Mouse (Mus musculus) ES-E14 (cell line): ENCODE measurements around the gene Fam216a. TPM values are rescaled to one million over a fixed set of nuclear protein-coding genes. Genes with fewer than 3 reads are reported as not detected.

Experiments used
- DNase-seq: peaks from one replicate; pipeline ENCODE4 v3.0.0-alpha.2; 2013; ENCODE audit warnings: low read depth, low spot score
- H3K27ac ChIP-seq: 2 replicates; pipeline ENCODE4 v1.5.1; 2012; ENCODE audit warnings: low read depth, mild to moderate bottlenecking, low read length, moderate library complexity, mixed read lengths; ENCODE audit not compliant: poor library complexity, insufficient read depth, severe bottlenecking
- H3K36me3 ChIP-seq: 2 replicates; pipeline ENCODE4 v1.6.1; 2012; ENCODE audit warnings: mild to moderate bottlenecking, low read length, moderate library complexity, mixed read lengths; ENCODE audit not compliant: control insufficient read depth, poor library complexity, insufficient read depth, severe bottlenecking
- H3K4me1 ChIP-seq, 2 experiments: fragments of 150-350 bp in 1 of 2; sonication (generic) in 1 of 2; 2 replicates each; pipeline ENCODE4 v1.6.1; 2012; ENCODE audit warnings: low read length in 2 of 2, mild to moderate bottlenecking in 1 of 2, mixed read lengths in 1 of 2; ENCODE audit not compliant: control insufficient read depth in 2 of 2, insufficient read depth in 2 of 2, poor library complexity in 1 of 2
- H3K4me3 ChIP-seq, 2 experiments: fragments of 150-350 bp in 1 of 2; sonication (generic) in 1 of 2; 2 replicates each; pipeline ENCODE4 v1.5.1; 2012; ENCODE audit warnings: low read length in 2 of 2, low read depth in 1 of 2, mild to moderate bottlenecking in 1 of 2, mixed read lengths in 1 of 2; ENCODE audit not compliant: insufficient read depth in 1 of 2, poor library complexity in 1 of 2, severe bottlenecking in 1 of 2
- H3K9ac ChIP-seq: 2 replicates; pipeline ENCODE4 v1.6.1; 2012; ENCODE audit warnings: low read depth, mild to moderate bottlenecking, low read length, mixed read lengths; ENCODE audit not compliant: poor library complexity, insufficient read depth, severe bottlenecking
- H3K9me3 ChIP-seq: fragments of 150-350 bp; sonication (generic); 2 replicates; pipeline ENCODE4 v1.6.1; 2012; ENCODE audit warnings: low read depth, mild to moderate bottlenecking, low read length; ENCODE audit not compliant: control insufficient read depth, insufficient read depth
- CHD2 ChIP-seq: IDR thresholded peaks from 2 replicates; pipeline ENCODE4 v1.6.1; 2014; ENCODE audit warnings: mild to moderate bottlenecking, low read depth, low read length, inconsistent platforms
- HCFC1 ChIP-seq: IDR thresholded peaks from 2 replicates; pipeline ENCODE4 v1.6.1; 2012; ENCODE audit warnings: low read length, inconsistent platforms, borderline replicate concordance; ENCODE audit not compliant: insufficient read depth
- MAFK ChIP-seq: IDR thresholded peaks from 2 replicates; pipeline ENCODE4 v1.6.1; 2014; ENCODE audit warnings: mild to moderate bottlenecking, low read depth, low read length, inconsistent platforms; ENCODE audit not compliant: insufficient read depth
- ZC3H11A ChIP-seq: IDR thresholded peaks from 2 replicates; pipeline ENCODE4 v1.6.1; 2012; ENCODE audit warnings: low read depth, mild to moderate bottlenecking, inconsistent platforms, low read length, borderline replicate concordance
- ZNF384 ChIP-seq: IDR thresholded peaks from 2 replicates; pipeline ENCODE4 v1.6.1; 2012; ENCODE audit warnings: low read depth, low read length, inconsistent platforms
- in situ Hi-C, 2 experiments: fragments of 600-800 bp; cut with MboI; formaldehyde crosslinking; loops; one replicate each; pipeline ENCODE4 v1.15.1; 2025; ENCODE audit warnings: low sequenced_read_pairs in 2 of 2, inconsistent platforms in 1 of 2; ENCODE audit not compliant: unreplicated experiment in 2 of 2
- total RNA-seq: library from RNA; depleted of rRNA; stranded (reverse); fragments of 300-350 nt; gene quantifications from 2 replicates; pipeline ENCODE4 v1.2.3, GENCODE M21; 2012

Gene Fam216a
- total RNA-seq, 1 experiment: 32.7 TPM

- DNase-seq: no peak
- no peak overlapping the region for H3K27ac ChIP-seq
- TF ChIP-seq ZC3H11A (no peak), ZNF384 (peak; percentile 71)
- no peak overlapping the region for H3K9ac ChIP-seq
- H3K36me3 ChIP-seq: peaks cover 6% of the 10 kb centered on the region
- in situ Hi-C loops: no loop called here
- peaks cover 1 to 4% of the 10 kb centered on the region in 2 experiments; a peak in 1 of 4 replicates for H3K4me1 ChIP-seq
- peak overlapping the region in 1 of 2 experiments; percentile 98; a peak in 1 of 4 replicates for H3K4me3 ChIP-seq
- H3K9me3 ChIP-seq: no peaks in the 10 kb centered on the region
These were observed 19.1 kb upstream of the Fam216a start for GRCm38 (mm10) chr5:122391178-122391785.

GRCm38 (mm10) chr5:122390671-122391070, 18.5 kb upstream of the Fam216a start:
- Histone ChIP-seq H3K9ac (no peak overlapping the region), H3K9me3 (no peaks in the 10 kb centered on the region), H3K27ac (no peak overlapping the region), H3K4me3 (no peak overlapping the region), H3K36me3 (peaks cover 6% of the 10 kb centered on the region), H3K4me1 (peaks cover 1 to 4% of the 10 kb centered on the region in 2 experiments; a peak in 1 of 4 replicates)
- in situ Hi-C loops: no loop called here
- TF ChIP-seq ZNF384: no peak
- TF ChIP-seq CHD2: no peak
- no peak for TF ChIP-seq ZC3H11A
- TF ChIP-seq HCFC1: no peak
- TF ChIP-seq MAFK: no peak
- no peak for DNase-seq

GRCm38 (mm10) chr5:122390006-122390405, 17.8 kb upstream of the Fam216a start:
- no peak overlapping the region for H3K9ac ChIP-seq
- peaks cover 6% of the 10 kb centered on the region for H3K36me3 ChIP-seq
- peaks cover 1 to 4% of the 10 kb centered on the region in 2 experiments; a peak in 1 of 4 replicates for H3K4me1 ChIP-seq
- H3K9me3 ChIP-seq: no peaks in the 10 kb centered on the region
- in situ Hi-C loops: no loop called here
- DNase-seq: no peak
- no peak overlapping the region for H3K27ac ChIP-seq
- TF ChIP-seq ZC3H11A: no peak
- no peak for TF ChIP-seq CHD2
- no peak for TF ChIP-seq MAFK
- TF ChIP-seq ZNF384: no peak
- TF ChIP-seq HCFC1: no peak
- no peak overlapping the region for H3K4me3 ChIP-seq

GRCm38 (mm10) chr5:122379374-122380155, 7.4 kb upstream of the Fam216a start:
- in situ Hi-C loops: no loop called here
- TF ChIP-seq ZNF384 (0 out of 2 replicates have a peak, but pooled peaks have one; percentile 6), CHD2 (no peak)
- Histone ChIP-seq H3K9ac (no peak overlapping the region), H3K36me3 (peaks cover 34% of the 10 kb centered on the region), H3K27ac (no peak overlapping the region), H3K9me3 (no peaks in the 10 kb centered on the region), H3K4me1 (peaks cover 0 to 6% of the 10 kb centered on the region in 2 experiments; a peak in 1 of 4 replicates), H3K4me3 (no peak overlapping the region)
- DNase-seq: peak; percentile 65
